Mouse (Mus musculus) C2C12 (cell line): ENCODE measurements around the gene Cdc42bpa. TPM values are rescaled to one million over a fixed set of nuclear protein-coding genes. Genes with fewer than 3 reads are reported as not detected.

Experiments used
- H3K27me3 ChIP-seq: one replicate; pipeline ENCODE4 v1.6.1; 2011; ENCODE audit not compliant: control insufficient read depth, insufficient read depth, insufficient read length
- H3K36me3 ChIP-seq: one replicate; pipeline ENCODE4 v1.6.1; 2011; ENCODE audit not compliant: control insufficient read depth, insufficient read depth
- H3K4me3 ChIP-seq: one replicate; pipeline ENCODE4 v1.5.1; 2011; ENCODE audit warnings: mild to moderate bottlenecking, control low read depth; ENCODE audit not compliant: poor library complexity, insufficient read depth, severe bottlenecking
- H3K79me2 ChIP-seq: one replicate; pipeline ENCODE4 v1.6.1; 2011; ENCODE audit not compliant: control insufficient read depth, insufficient read depth
- H3K79me3 ChIP-seq: one replicate; pipeline ENCODE4 v1.6.1; 2011; ENCODE audit warnings: low read depth, control low read depth
- H3ac ChIP-seq: one replicate; pipeline ENCODE3; 2011; ENCODE audit warnings: low read depth; ENCODE audit not compliant: control insufficient read depth, insufficient read length
- CEBPB ChIP-seq: IDR thresholded peaks from one replicate; pipeline ENCODE4 v1.6.1; 2011; ENCODE audit warnings: low read depth, mild to moderate bottlenecking, control low read depth, moderate library complexity
- CTCF ChIP-seq: IDR thresholded peaks from one replicate; pipeline ENCODE4 v1.5.1; 2011; ENCODE audit not compliant: control insufficient read depth, insufficient read depth, insufficient read length
- FOSL1 ChIP-seq: IDR thresholded peaks from one replicate; pipeline ENCODE4 v1.8.0; 2011; ENCODE audit warnings: mild to moderate bottlenecking, low read length; ENCODE audit not compliant: poor library complexity, insufficient read depth, severe bottlenecking
- MAX ChIP-seq: IDR thresholded peaks from one replicate; pipeline ENCODE4 v1.6.1; 2011; ENCODE audit warnings: mild to moderate bottlenecking, control low read depth
- MYOD1 ChIP-seq: IDR thresholded peaks from one replicate; pipeline ENCODE4 v1.6.1; 2011; ENCODE audit warnings: low read depth; ENCODE audit not compliant: control insufficient read depth, insufficient read length
- MYOG ChIP-seq: IDR thresholded peaks from one replicate; pipeline ENCODE4 v1.6.1; 2011; ENCODE audit not compliant: control insufficient read depth, insufficient read length; ENCODE audit errors: extremely low read depth
- USF1 ChIP-seq: IDR thresholded peaks from one replicate; pipeline ENCODE4 v1.6.1; 2011; ENCODE audit warnings: low read depth, mild to moderate bottlenecking, control low read depth, moderate library complexity
- polyA plus RNA-seq: library from polyadenylated mRNA; unstranded; fragments of >200 nt; fragmentation: generic; extraction: Trizol; gene quantifications from one replicate; pipeline ENCODE4 v1.2.1, GENCODE M21; 2012; ENCODE audit warnings: missing spikeins

Gene Cdc42bpa
- polyA plus RNA-seq, 1 experiment, result 10.7 TPM

- H3K36me3 ChIP-seq, result no peaks in the 10 kb centered on the region
- H3K79me3 ChIP-seq, result no peaks in the 10 kb centered on the region
- TF ChIP-seq USF1 (no peak), CTCF (no peak)
- H3K4me3 ChIP-seq, result no peak overlapping the region
- H3K79me2 ChIP-seq, result no peaks in the 10 kb centered on the region
- no peak overlapping the region for H3ac ChIP-seq
- H3K27me3 ChIP-seq, result peaks cover 12% of the 10 kb centered on the region
Observed at GRCm38 (mm10) chr1:180210031-180210432, 249.8 kb downstream of the Cdc42bpa start.

DNA sequence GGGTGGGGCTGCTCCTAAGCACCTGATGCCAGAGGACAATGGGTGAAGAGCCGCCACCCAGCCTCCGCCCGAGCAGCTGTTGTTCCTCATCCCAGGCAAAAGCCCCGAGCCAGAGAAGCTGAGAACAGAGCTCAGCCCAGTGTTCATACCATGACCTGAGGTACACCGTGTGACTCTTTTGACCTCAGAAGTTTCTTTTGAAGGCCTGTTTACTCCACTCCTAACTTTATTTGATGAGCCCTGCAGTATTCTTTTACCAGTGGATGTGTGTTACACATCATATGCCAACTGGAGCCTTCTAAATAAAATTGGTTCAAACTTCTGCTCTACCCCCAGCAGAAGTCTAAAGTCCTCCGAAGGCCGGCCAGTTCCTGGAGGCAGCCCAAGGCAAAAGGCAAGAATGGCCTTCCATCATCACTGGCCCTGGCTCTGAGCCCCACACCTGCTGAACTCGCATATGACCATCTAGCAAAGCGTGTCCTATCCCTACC is 250.6 kb downstream of the Cdc42bpa start:
- Histone ChIP-seq H3K79me2 (no peaks in the 10 kb centered on the region), H3K36me3 (no peaks in the 10 kb centered on the region), H3K79me3 (no peaks in the 10 kb centered on the region), H3K4me3 (no peak overlapping the region), H3ac (no peak overlapping the region), H3K27me3 (peaks cover 12% of the 10 kb centered on the region)
- no peak for TF ChIP-seq USF1
- no peak for TF ChIP-seq CEBPB
- no peak for TF ChIP-seq MYOD1
- TF ChIP-seq MYOG, result no peak

DNA sequence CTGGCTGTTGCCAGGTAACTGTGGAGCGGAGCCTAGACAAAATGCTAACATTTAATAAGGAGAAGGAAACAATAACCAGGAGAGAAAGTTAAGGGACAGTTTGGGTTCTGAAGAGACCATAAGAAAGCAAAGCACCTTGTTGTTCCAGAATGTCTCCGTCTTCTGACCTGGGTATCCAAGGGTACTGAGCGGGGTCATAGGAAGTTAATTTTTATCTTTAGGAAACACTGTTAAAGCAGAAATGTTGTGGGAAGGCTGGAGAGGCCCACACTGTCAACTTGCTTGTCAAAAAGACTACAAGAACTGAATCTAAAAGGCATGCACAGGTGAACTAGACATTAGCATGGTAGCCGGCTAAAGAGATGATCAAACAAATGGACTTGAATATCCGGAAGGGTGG is 252.6 kb downstream of the Cdc42bpa start:
- TF ChIP-seq CTCF (no peak), MYOD1 (no peak), USF1 (no peak), CEBPB (no peak), MAX (no peak), FOSL1 (no peak), MYOG (no peak)
- Histone ChIP-seq H3K36me3 (no peaks in the 10 kb centered on the region), H3K27me3 (peaks cover 11% of the 10 kb centered on the region), H3K4me3 (no peak overlapping the region), H3K79me2 (no peaks in the 10 kb centered on the region), H3K79me3 (no peaks in the 10 kb centered on the region), H3ac (no peak overlapping the region)

DNA sequence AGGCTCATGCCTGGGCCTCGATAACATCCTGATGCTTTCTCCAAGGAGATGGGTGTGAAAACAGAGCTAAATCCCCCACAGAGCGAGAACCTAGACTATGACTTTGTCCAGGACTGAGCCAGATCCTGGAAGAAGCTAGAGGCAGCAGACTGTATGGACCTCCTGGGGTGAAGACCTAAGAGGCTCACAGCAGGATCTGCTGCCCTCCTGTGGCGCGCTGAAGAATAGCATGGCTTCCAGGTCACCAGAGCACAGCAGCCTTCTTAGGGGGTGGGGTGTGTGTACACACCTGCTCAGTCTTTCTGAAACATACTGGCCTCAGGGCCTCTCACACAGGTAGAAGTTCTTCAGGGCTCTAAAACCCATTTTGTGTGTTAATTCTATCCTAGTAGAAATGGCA is 254.8 kb downstream of the Cdc42bpa start:
- peaks cover 14% of the 10 kb centered on the region for H3K27me3 ChIP-seq
- TF ChIP-seq MYOG (no peak), CTCF (peak; percentile 93)
- H3K4me3 ChIP-seq, result no peak overlapping the region
- H3K79me2 ChIP-seq, result no peaks in the 10 kb centered on the region
- H3K36me3 ChIP-seq, result no peaks in the 10 kb centered on the region
- no peaks in the 10 kb centered on the region for H3K79me3 ChIP-seq
- no peak overlapping the region for H3ac ChIP-seq

Other genes with a start within 250 kb of the Cdc42bpa start
- gene Kif28, start 215.2 kb upstream of the Cdc42bpa start, polyA plus RNA-seq, result not detected
- 0.16 TPM for gene Gm10518, start 157.1 kb upstream of the Cdc42bpa start, polyA plus RNA-seq
- 11.9 TPM for gene Ahctf1, start 156.8 kb upstream of the Cdc42bpa start, polyA plus RNA-seq
- gene Coq8a, start 239.1 kb downstream of the Cdc42bpa start, polyA plus RNA-seq, result 0.21 TPM